Mouse (Mus musculus): ENCODE measurements around the gene Ccdc13. TPM values are rescaled to one million over a fixed set of nuclear protein-coding genes. Genes with fewer than 3 reads are reported as not detected.

Ccdc13 gene
- total RNA-seq, 1 experiment from 2014 or later = 0.50 TPM

GRCm38 (mm10) chr9:121819771-121820471, 19.3 kb downstream of the Ccdc13 start:
- ATAC-seq (replicated peaks in 1 of 2; ENCODE audit: insufficient read depth in 1 of 2, low FRiP score in 2 of 2, low TSS enrichment in 1 of 2, low read depth in 1 of 2, poor library complexity in 2 of 2, severe bottlenecking in 2 of 2) = no peak

- ATAC-seq (replicated peaks in 1 of 2; ENCODE audit: insufficient read depth in 1 of 2, low FRiP score in 2 of 2, low TSS enrichment in 1 of 2, low read depth in 1 of 2, poor library complexity in 2 of 2, severe bottlenecking in 2 of 2) = no peak
Observed at GRCm38 (mm10) chr9:121819073-121819770, 20.0 kb downstream of the Ccdc13 start.

GRCm38 (mm10) chr9:121815183-121815582, 24.1 kb downstream of the Ccdc13 start:
- no peak for ATAC-seq (replicated peaks in 1 of 2; ENCODE audit: insufficient read depth in 1 of 2, low FRiP score in 2 of 2, low TSS enrichment in 1 of 2, low read depth in 1 of 2, poor library complexity in 2 of 2, severe bottlenecking in 2 of 2)

GRCm38 (mm10) chr9:121810081-121810821, 29.0 kb downstream of the Ccdc13 start:
- no peak for ATAC-seq (replicated peaks in 1 of 2; ENCODE audit: insufficient read depth in 1 of 2, low FRiP score in 2 of 2, low TSS enrichment in 1 of 2, low read depth in 1 of 2, poor library complexity in 2 of 2, severe bottlenecking in 2 of 2)

GRCm38 (mm10) chr9:121808511-121808910, 30.8 kb downstream of the Ccdc13 start:
- ATAC-seq (replicated peaks in 1 of 2; ENCODE audit: insufficient read depth in 1 of 2, low FRiP score in 2 of 2, low TSS enrichment in 1 of 2, low read depth in 1 of 2, poor library complexity in 2 of 2, severe bottlenecking in 2 of 2) = no peak

GRCm38 (mm10) chr9:121807947-121808346, 31.3 kb downstream of the Ccdc13 start:
- no peak for ATAC-seq (replicated peaks in 1 of 2; ENCODE audit: insufficient read depth in 1 of 2, low FRiP score in 2 of 2, low TSS enrichment in 1 of 2, low read depth in 1 of 2, poor library complexity in 2 of 2, severe bottlenecking in 2 of 2)

GRCm38 (mm10) chr9:121807546-121807945, 31.7 kb downstream of the Ccdc13 start:
- ATAC-seq (replicated peaks in 1 of 2; ENCODE audit: insufficient read depth in 1 of 2, low FRiP score in 2 of 2, low TSS enrichment in 1 of 2, low read depth in 1 of 2, poor library complexity in 2 of 2, severe bottlenecking in 2 of 2) = no peak

GRCm38 (mm10) chr9:121802747-121803146, 36.5 kb downstream of the Ccdc13 start:
- peak in 1 of 2 experiments; percentile 4; a peak in 2 of 4 replicates for ATAC-seq (replicated peaks in 1 of 2; ENCODE audit: insufficient read depth in 1 of 2, low FRiP score in 2 of 2, low TSS enrichment in 1 of 2, low read depth in 1 of 2, poor library complexity in 2 of 2, severe bottlenecking in 2 of 2)

GRCm38 (mm10) chr9:121798887-121799520, 40.3 kb downstream of the Ccdc13 start:
- no peak for ATAC-seq (replicated peaks in 1 of 2; ENCODE audit: insufficient read depth in 1 of 2, low FRiP score in 2 of 2, low TSS enrichment in 1 of 2, low read depth in 1 of 2, poor library complexity in 2 of 2, severe bottlenecking in 2 of 2)

- no peak for ATAC-seq (replicated peaks in 1 of 2; ENCODE audit: insufficient read depth in 1 of 2, low FRiP score in 2 of 2, low TSS enrichment in 1 of 2, low read depth in 1 of 2, poor library complexity in 2 of 2, severe bottlenecking in 2 of 2)
Observed at GRCm38 (mm10) chr9:121797722-121798121, 41.5 kb downstream of the Ccdc13 start.

GRCm38 (mm10) chr9:121794972-121795539, 44.2 kb downstream of the Ccdc13 start:
- no peak for ATAC-seq (replicated peaks in 1 of 2; ENCODE audit: insufficient read depth in 1 of 2, low FRiP score in 2 of 2, low TSS enrichment in 1 of 2, low read depth in 1 of 2, poor library complexity in 2 of 2, severe bottlenecking in 2 of 2)

- ATAC-seq (replicated peaks in 1 of 2; ENCODE audit: insufficient read depth in 1 of 2, low FRiP score in 2 of 2, low TSS enrichment in 1 of 2, low read depth in 1 of 2, poor library complexity in 2 of 2, severe bottlenecking in 2 of 2) = no peak
Observed at GRCm38 (mm10) chr9:121791757-121792521, 47.3 kb downstream of the Ccdc13 start, which contains the start of gene Hhatl. Gene Hhatl (minus strand): TSS chr9:121792507.

GRCm38 (mm10) chr9:121791206-121791605, 48.1 kb downstream of the Ccdc13 start:
- 0 out of 4 replicates have a peak, but pooled peaks of 1 of the 2 experiments have one; percentile 49 for ATAC-seq (replicated peaks in 1 of 2; ENCODE audit: insufficient read depth in 1 of 2, low FRiP score in 2 of 2, low TSS enrichment in 1 of 2, low read depth in 1 of 2, poor library complexity in 2 of 2, severe bottlenecking in 2 of 2)

- ATAC-seq (replicated peaks in 1 of 2; ENCODE audit: insufficient read depth in 1 of 2, low FRiP score in 2 of 2, low TSS enrichment in 1 of 2, low read depth in 1 of 2, poor library complexity in 2 of 2, severe bottlenecking in 2 of 2) = no peak
Observed at GRCm38 (mm10) chr9:121786359-121786758, 52.9 kb downstream of the Ccdc13 start.

GRCm38 (mm10) chr9:121785261-121785660, 54.0 kb downstream of the Ccdc13 start:
- ATAC-seq (replicated peaks in 1 of 2; ENCODE audit: insufficient read depth in 1 of 2, low FRiP score in 2 of 2, low TSS enrichment in 1 of 2, low read depth in 1 of 2, poor library complexity in 2 of 2, severe bottlenecking in 2 of 2) = no peak

- ATAC-seq (replicated peaks in 1 of 2; ENCODE audit: insufficient read depth in 1 of 2, low FRiP score in 2 of 2, low TSS enrichment in 1 of 2, low read depth in 1 of 2, poor library complexity in 2 of 2, severe bottlenecking in 2 of 2) = no peak
Observed at GRCm38 (mm10) chr9:121784801-121785200, 54.5 kb downstream of the Ccdc13 start.

Measured in hematopoietic stem cell, adult 5-6 weeks (primary cell).